Mouse (Mus musculus) megakaryocyte progenitor cell, adult 5-6 weeks (primary cell): ENCODE data around the gene Ptgis. TPM values are rescaled to one million over a fixed set of nuclear protein-coding genes. Genes with fewer than 3 reads are reported as not detected.

Source experiments
- ATAC-seq: replicated peaks from 2 replicates; pipeline ENCODE4 v1.8.0; 2016; ENCODE audit warnings: mild to moderate bottlenecking, moderate TSS enrichment, inconsistent platforms; ENCODE audit not compliant: poor library complexity
- total RNA-seq, 2 experiments: library from RNA; stranded (forward) in 1 of 2; stranded (reverse) in 1 of 2; fragments of 157-497, 149-512 nt in 1 of 2; fragments of 200-1000 nt in 1 of 2; gene quantifications; 2 replicates each; pipeline versions ENCODE4 v1.2.3 to v1.2.4; 2015 to 2017

The Ptgis gene
- total RNA-seq, 2 experiments from 2014 or later, result not detected

DNA sequence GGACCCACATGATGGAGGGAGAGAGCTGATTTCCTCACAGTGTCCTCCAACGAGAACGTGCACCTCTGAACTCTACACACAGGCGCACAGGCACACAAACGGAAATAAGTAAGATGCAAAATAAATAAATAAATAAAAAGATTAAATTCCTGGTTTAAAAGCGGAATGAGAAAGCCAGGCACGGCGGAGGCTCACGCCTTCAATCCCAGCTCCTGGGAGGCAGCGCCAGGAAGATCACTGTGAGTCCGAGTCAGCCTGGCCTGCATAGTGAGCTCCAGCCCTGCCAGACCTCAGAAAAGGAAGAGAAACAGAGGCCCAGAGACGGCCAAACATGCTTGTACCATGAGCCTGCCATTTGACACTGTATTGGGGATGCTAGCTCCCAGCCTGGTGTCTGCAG is 23.5 kb upstream of the Ptgis start:
- no peak for ATAC-seq

DNA sequence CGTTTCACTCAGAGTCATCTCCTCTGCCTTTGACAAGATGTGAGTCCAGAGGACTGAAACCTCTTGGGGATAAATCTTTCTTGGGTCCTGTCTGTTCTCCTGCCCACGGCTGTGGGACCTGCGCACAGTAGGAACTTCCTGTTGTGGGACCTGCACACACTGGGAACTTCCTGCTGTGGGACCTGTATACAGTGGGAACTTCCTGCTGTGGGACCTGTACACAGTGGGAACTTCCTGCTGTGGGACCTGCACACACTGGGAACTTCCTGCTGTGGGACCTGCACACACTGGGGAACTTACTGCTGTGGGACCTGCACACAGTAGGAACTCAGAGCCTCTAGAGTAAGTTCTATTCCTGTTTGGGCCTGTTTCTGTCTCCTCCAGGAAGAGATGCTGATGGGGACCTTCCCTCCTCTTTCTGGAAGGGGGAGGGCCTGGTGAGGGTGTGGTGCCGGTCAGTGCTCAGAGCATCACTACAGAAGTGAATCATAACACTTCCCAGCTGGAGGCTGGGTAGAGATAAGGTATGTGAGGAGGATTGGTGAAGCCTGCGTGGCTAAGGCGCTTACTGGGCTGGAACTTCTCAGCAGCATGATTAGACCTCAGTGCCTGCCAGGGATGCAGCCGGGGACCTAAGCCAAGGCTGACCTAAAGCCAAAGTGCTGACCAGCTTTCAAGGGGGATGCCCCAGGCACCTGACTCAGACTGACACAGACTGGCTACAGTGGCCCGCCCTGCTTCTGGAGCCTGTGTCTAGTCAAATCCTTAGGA is 22.8 kb upstream of the Ptgis start:
- ATAC-seq, result no peak

DNA sequence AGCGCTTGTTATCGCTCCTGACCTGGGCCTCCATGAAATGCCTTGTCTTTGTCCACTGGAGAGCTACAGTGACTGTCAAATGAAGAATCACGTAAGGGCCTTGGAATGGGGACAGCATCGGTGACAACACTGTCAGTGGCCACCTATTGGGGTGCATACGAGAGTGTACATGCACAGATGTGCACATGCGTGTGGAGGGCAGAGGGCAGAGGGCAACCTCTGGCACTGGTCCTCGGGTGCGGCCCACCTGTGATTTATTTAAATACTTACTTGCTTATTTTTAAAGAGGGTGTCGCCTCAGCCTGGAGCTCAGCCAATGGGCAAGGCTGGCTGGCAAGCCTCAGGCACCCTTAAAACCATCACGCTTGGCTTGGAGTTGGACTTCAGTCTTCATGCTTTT is 22.0 kb upstream of the Ptgis start:
- no peak for ATAC-seq

DNA sequence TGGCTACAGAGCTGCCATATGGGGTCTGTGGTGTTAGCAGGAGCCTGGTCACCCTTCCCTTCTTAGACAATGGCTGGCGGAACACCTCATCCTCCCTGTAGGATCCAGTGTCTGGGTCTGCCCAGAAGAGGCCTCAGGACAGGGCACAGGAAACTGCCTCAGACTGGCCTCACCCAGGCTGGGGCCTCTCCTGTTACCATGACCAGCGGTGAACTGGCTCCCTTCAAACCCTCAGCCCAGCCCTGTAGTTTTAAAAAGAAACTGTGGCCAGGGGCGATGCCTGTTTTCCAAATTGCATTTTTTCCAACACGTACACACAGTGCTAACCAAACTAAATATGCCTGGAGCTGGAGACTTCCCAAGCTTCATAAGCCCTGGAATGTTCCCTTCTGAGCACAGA is 20.7 kb upstream of the Ptgis start:
- ATAC-seq, result no peak

DNA sequence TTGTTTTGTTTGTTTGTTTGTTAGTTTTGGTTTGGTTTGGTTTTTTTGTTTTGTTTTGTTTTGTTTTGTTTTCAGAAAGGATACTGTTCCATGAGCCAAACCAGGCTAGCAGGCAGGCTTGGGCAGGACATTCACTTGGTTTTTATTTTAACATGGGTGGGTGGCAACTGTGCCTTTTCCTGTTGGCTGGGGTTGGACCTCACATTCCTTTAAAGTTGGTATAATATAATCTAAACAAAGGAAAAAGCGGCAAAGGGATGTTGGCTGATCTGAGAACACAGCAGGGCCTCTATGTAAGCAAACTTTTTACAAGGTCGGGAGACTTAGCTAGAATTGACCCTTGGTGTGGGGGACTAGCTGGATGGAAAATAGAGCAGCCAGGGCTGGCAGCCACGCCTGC is 17.4 kb upstream of the Ptgis start:
- ATAC-seq, result no peak

DNA sequence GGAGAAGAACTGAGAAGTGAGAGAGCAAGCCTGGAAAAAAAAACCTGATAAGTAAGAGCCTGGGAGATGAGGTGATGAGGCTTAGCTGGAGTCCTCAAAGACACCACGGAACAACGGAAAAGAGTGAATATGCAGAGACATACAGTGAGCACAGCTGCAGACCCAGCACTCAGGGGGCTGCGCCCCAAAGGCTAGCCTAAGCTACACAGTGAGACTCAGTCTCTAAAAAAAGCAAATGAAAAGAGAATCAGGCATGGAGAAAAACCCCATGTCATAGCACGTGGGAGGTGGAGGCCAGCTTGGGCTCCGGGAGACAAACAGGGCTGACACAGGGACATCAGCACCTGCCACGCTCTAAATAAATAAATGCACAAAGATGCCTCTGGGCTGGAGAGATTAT is 14.4 kb upstream of the Ptgis start:
- no peak for ATAC-seq

DNA sequence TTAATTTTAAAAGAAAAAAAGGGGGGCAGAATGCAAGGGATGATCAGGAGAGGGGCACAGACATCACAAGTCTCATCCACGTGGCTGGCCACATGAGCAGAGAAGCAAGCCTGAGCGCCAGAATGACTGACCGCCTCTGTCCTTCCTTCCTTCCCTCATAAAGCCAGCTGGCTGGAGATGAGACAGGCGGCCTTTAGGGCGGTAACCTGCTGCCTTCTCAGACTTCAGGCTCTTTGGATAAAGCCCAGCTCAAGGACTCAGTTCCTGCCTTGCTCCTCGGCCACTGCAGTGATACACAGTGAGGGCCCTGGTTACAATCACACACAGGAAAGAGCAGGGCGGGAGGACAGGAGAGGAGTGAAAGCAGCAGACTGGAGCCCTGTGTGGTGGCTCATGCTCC is 13.8 kb upstream of the Ptgis start:
- no peak for ATAC-seq

DNA sequence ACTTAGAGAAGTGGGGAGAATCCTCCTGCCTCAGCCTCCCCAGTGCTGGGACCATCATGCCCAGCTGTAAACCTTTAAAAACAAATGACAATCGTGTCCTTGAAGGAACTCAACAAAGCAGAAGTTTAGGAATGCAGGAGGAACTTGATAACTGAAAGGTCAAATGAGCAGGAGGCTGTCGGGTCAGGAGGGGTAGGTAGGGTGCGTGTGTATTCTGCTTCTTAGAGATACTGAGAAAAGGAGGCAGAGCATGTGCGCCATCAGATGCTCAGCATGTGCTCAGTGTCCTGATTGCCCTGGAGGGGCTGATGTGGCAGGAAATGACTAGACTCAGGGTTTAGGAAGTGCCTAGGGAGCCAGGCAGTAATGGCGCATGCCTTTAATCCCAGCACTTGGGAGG is 13.1 kb upstream of the Ptgis start:
- ATAC-seq, result no peak

DNA sequence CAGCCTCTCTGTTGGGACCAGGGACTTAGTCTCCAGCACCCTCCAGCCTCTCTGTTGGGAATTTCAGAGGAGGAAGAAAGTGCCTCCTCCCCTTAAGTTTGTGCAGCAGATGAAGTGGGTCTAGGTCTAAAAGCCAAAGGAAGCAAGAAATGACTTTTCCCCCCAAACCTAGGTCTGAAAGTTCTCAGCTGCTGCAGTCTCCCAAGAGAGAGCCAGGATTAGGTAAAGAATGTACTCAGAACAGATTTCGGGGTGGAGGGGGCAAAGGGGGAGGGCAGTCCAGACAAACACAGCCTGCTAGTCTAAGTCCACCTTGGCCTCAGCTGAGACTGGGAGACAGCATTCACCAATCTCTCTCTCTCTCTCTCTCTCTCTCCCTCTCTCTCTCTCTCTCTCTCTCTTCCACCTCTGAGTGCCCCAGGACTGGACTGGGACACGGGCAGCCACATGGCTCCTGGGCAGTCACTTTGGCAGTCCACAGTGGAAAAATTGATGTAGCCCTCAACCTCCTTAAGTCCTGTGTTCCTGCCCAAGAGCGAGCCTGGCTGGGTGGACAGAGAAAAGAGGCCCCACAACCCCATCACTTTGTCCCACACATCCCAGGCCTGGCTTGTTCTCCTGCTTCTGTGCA is 11.8 kb upstream of the Ptgis start:
- no peak for ATAC-seq

DNA sequence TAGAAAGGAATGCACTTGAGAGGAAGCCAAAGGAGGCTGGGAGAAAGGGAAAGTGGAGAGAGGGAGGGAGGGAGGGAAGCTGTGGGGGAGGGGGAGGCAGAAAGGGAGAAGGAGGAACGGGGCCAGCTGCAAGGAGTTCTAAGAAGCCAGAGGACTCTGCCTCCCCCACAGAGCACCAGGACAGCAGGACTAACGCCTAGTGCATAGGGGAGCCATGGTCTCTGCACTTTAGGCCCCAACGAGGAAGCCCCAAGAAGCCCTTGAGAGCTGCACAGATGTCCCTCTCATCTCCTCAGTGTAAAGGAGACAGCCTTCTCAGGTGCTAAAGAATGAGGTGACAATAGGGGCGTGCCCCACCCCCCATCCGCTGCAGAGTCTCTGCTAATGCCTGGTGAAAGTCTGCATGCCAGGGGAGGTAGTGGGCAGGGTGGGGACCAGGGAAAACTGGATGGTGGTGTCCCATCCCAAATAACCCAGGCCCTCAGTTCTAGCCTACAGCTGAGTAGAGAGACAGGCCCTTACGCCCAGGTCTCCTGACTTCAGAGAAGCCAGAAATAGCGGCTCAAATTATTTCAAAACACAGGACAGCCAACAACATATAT is 10.4 kb upstream of the Ptgis start:
- no peak for ATAC-seq

DNA sequence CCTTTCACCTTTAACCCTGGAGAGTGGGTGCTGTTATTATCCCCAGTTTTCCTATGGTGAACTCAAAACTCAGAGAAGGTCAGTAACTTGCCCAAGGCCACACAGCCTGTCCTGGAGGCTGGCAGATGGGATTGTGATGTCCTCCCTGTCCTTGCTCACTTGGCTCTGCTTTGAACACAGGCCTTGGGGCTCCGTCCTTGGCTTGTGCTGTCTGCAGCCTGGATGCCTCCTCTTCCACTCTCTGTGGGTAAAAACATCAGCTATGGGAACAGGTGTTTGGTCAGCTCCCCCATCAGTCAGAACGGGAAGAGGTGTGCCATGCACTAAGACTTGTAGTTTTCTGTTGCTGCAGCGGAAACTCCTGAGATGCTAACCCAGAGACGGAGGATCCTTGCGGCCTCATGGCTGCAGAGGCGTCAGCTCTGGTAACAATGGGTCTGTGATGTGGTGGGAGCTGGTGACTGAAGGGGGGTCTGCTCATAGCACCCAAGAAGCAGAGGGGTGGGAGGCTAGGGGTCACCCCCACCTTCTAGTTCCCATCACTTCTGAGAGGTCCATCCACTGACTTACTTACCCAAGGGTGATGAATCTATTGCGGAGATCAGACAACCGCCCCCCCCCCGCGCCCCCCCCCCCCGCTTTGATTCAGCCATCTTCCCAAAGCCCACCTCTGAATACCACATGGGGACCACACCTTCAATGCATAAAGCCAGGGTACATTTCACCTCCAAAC is 9.8 kb upstream of the Ptgis start:
- ATAC-seq, result no peak

DNA sequence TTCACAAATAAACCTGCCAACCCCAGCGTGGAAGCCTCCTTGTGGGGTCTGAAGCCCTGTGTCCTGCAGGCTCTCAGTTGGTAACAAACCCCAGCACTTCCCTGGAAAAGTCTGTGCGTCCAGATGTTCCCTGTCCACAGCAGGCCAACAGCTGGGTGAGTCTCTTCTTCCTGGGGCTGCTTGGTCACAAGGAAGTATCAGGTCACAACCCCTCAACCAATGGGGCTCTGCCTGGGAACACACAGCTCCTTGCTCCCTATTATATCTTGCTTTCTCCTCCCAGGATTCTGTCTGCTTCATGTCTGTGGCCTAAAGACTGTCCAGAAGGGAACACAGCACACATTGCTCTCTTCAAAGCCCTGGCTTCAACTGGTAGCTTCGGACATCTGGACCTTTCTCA is 9.2 kb upstream of the Ptgis start:
- ATAC-seq, result no peak

DNA sequence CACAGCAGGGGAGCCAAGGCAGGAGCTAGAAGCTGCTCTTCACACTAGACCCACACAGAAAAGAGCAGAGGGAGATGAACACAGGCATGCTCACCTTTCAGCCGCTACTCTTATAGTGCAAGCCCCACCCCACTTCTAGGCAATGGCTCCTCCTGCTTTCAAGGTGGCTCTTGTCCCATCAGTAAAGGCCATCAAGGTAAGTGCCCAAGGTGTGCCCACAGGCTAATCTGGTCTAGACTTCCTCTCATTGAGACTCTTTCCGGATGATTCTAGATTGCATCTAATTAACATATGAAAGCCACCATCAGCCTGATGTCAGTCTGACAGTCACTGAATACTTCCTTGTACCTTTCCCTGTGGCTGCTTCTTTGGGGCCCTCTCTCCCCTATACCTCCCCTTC is 7.4 kb upstream of the Ptgis start:
- no peak for ATAC-seq

DNA sequence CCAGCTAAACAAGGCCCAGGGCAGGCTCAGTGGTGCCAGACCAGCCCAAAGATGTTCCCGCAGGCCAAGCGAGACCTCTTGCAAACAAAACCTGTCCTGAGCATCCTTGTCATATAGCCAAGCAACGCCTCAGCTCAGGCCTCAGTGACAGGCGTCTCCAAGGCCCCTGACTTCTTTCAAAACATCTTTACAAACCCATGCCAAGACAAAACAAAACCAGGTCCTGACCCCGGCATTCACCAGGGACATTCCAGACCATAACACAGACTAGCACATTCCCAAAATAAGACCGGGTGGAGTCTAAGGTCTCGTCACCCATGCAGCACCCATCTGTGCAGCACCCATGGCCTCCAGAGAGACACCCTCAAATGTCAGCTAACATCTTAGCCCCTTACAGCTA is 6.3 kb upstream of the Ptgis start:
- ATAC-seq, result no peak

DNA sequence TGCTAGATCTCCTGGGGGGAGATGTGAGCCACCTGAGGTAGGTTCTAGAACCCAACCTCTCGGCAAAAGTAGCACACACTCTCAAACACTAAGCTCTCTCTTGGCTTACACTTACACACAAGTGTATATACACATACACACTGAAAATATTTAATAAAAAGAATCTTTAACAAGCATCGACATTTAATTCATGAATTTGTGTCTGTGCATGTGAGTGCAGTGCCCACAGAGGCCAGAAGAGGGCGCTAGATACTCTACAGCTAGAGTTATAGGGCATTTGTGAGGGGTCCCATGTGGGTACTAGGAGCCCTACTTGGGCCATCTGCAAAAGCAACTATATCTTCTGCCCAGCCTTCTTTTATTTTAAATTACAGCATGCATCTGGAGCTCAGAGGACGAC is 4.5 kb upstream of the Ptgis start:
- ATAC-seq, result no peak

DNA sequence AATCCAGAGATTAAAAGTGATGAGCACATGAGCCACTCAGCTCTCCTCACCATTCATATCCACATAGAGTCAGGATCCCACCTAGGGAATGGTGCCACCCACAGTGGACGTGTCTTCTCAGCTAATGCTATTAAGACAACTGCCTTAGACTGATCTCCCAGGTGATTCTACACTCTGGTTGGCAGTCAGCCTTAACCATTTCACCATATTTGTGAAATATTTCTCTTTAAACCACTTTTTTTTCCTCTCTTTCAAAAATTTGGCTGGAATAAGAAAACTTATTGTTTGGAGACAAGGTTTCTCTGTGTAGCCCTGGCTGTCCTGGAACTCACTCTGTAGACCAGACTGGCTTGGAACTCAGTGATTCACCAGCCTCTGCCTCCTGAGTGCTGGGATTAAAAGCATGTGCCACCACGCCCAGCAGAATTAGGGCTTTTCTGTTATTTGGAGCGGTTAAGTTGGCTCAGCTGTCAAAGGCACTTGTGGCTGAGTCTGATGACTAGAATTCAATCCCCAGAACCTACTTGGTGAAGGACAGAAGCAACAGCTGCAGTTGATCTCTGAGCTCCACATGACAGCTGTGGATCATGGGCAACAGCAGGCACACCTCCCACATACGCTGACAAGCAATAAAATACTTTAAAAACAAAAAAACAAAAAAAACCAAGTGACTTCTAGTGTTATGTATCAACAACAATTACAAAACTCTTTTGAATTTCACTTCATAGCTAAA is 3.6 kb upstream of the Ptgis start:
- no peak for ATAC-seq

DNA sequence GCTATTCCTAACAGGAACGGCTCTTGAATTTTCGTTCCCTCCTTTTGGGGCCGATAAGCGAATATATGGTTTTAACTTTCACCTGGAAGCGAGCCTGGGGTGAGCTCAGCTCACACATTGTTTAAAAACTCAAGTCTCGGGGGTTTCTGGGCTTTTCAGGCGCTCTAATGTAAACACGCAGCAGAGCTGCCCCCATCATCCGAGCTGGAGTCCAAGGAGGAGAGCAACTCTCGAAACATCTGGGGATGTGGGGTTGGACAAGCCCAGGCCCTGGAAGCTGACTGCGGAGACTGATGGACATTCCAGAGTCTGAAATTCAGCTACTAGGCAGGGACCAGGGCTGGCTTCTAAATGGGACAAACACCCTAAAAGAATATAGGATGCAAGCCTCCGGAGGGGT is 1.1 kb downstream of the Ptgis start:
- no peak for ATAC-seq

DNA sequence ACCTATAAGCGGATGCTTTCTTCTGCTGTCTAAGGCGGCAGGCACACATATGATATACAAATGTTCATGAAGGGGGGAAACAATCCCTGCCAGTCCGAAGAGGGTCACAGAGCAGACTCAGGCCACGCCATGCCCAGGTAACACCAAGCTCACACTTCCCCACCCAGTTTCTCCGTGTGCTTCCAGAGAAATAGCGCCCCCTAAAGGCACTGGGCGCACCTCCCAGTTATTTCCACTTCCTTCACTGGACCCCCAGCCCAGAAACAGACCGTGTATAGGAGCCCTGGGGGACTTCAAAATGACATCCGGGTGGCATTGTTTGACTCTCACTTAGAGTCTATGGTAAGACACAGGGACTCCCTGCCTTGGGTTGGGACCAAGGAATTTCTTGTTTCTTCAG is 3.2 kb downstream of the Ptgis start:
- ATAC-seq, result no peak

DNA sequence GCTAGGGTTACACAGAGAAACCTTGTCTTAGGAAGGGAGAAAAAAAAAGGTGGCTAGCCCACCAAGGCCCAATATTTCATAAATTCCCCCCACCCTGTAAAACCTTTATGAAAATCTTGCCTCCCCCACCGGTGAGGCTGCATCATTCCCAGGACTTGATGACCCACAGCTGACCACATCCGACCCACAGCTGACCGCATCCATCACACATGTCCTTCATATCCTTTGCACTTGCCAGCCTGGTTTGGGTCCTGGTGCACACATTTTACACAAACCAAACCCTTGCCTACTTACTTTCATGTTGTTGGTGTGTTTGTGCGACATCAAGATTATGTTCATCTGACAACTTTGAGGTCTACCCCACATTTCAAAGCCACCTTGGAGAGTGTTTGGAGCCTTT is 4.2 kb downstream of the Ptgis start:
- no peak for ATAC-seq

DNA sequence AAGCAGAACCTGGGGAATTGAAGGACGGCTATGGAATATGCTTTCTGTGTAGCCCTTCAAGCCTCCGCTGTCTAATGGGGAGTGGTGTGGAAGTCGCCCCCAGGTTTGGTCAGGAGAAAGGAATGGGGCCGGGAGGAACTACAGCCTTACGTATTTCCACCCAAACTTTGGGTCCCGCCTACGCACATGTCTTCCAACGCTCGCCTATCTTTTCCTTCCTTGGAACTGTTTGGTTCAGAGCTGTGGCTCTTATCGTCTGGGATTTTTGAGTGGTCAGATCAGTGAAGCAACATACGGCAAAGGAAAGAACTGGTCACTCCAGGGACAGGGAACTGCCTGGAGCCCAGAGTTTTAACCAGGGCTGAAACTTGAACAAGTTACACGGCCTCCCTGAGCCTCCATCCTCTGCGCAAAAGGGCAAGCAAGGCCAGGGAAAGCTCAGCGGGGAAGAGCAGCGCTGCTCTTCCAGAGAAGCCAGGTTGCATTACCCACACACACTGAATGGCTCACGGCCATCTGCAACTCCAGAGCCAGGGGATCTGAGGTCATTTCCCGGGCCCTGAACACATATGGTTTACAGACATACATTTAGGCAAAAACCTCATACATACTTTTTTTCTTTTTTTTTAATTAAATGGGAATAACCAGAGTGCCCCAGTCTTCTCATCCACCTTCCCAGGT is 4.9 kb downstream of the Ptgis start:
- no peak for ATAC-seq

DNA sequence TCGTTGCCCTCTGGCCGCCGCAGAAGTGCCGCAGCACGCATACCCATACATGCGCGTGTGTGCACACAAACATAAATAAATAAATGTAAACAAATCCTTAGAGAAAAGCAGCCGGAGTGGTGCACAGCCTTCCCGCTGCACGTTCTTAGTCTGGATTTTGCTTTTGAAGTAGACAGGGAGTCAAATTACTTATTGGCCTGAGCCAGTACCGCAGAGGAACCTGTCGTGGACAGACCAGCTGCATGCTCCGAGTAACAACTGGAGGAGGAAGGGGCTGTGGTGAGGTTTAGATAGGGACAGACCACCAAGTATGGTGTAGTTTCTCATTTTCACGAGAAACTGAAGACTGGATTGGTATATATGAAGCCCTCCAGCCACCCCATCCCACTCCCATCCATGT is 6.6 kb downstream of the Ptgis start:
- no peak for ATAC-seq
